Mouse (Mus musculus): Measurements from ENCODE around the gene Rps19bp1.

Gene Rps19bp1

GRCm38 (mm10) chr15:80263610-80264575 lies at the start of gene Rps19bp1:
Gene Rps19bp1 (minus strand): TSS chr15:80264315.
- DNase-seq (ENCODE audit: low spot score), result peak; percentile 91

- no peak for DNase-seq (ENCODE audit: low spot score)
Observed at GRCm38 (mm10) chr15:80306146-80306545, 42.0 kb upstream of the Rps19bp1 start.

- DNase-seq (ENCODE audit: low spot score), result no peak
Observed at GRCm38 (mm10) chr15:80304188-80304587, 40.1 kb upstream of the Rps19bp1 start.

- no peak for DNase-seq (ENCODE audit: low spot score)
Observed at GRCm38 (mm10) chr15:80303779-80304178, 39.7 kb upstream of the Rps19bp1 start.

- no peak for DNase-seq (ENCODE audit: low spot score)
Observed at GRCm38 (mm10) chr15:80297146-80297545, 33.0 kb upstream of the Rps19bp1 start.

GRCm38 (mm10) chr15:80289436-80289835 lies 25.3 kb upstream of the Rps19bp1 start:
- peak; percentile 82 for DNase-seq (ENCODE audit: low spot score)

- DNase-seq (ENCODE audit: low spot score), result no peak
Observed at GRCm38 (mm10) chr15:80288036-80288435, 23.9 kb upstream of the Rps19bp1 start.

- peak; percentile 15 for DNase-seq (ENCODE audit: low spot score)
Observed at GRCm38 (mm10) chr15:80286851-80287415, 22.8 kb upstream of the Rps19bp1 start, which contains the start of gene Cacna1i. Gene Cacna1i (plus strand): TSS chr15:80287238.

- DNase-seq (ENCODE audit: low spot score), result no peak
Observed at GRCm38 (mm10) chr15:80280646-80281045, 16.5 kb upstream of the Rps19bp1 start.

GRCm38 (mm10) chr15:80279053-80279452 lies 14.9 kb upstream of the Rps19bp1 start:
- no peak for DNase-seq (ENCODE audit: low spot score)

- no peak for DNase-seq (ENCODE audit: low spot score)
Observed at GRCm38 (mm10) chr15:80278121-80278759, 14.1 kb upstream of the Rps19bp1 start.

- no peak for DNase-seq (ENCODE audit: low spot score)
Observed at GRCm38 (mm10) chr15:80277625-80278024, 13.5 kb upstream of the Rps19bp1 start.

GRCm38 (mm10) chr15:80277107-80277506 lies 13.0 kb upstream of the Rps19bp1 start:
- DNase-seq (ENCODE audit: low spot score), result no peak

GRCm38 (mm10) chr15:80271858-80272396 lies 7.8 kb upstream of the Rps19bp1 start:
- no peak for DNase-seq (ENCODE audit: low spot score)

GRCm38 (mm10) chr15:80266281-80266680 lies 2.2 kb upstream of the Rps19bp1 start:
- DNase-seq (ENCODE audit: low spot score), result peak; percentile 62

GRCm38 (mm10) chr15:80261100-80261499 lies 3.0 kb downstream of the Rps19bp1 start:
- no peak for DNase-seq (ENCODE audit: low spot score)

- peak; percentile 67 for DNase-seq (ENCODE audit: low spot score)
Observed at GRCm38 (mm10) chr15:80260677-80261076, 3.4 kb downstream of the Rps19bp1 start.

- DNase-seq (ENCODE audit: low spot score), result no peak
Observed at GRCm38 (mm10) chr15:80259406-80260045, 4.6 kb downstream of the Rps19bp1 start.

GRCm38 (mm10) chr15:80258240-80259170 lies 5.6 kb downstream of the Rps19bp1 start:
- DNase-seq (ENCODE audit: low spot score), result peak; percentile 19

- peak; percentile 16 for DNase-seq (ENCODE audit: low spot score)
Observed at GRCm38 (mm10) chr15:80257602-80258239, 6.4 kb downstream of the Rps19bp1 start.
